Mouse (Mus musculus) megakaryocyte-erythroid progenitor cell, adult 5-6 weeks (primary cell): ENCODE measurements around the gene Neurl3. TPM values are rescaled to one million over a fixed set of nuclear protein-coding genes. Genes with fewer than 3 reads are reported as not detected.

Source experiments
- ATAC-seq: replicated peaks from 2 replicates; pipeline ENCODE4 v1.8.0; 2016; ENCODE audit warnings: mild to moderate bottlenecking, inconsistent platforms; ENCODE audit not compliant: severe bottlenecking, poor library complexity, low FRiP score, low TSS enrichment
- total RNA-seq, 2 experiments: library from RNA; stranded (forward) in 1 of 2; stranded (reverse) in 1 of 2; fragments of 200-1000, 215-1000 nt in 1 of 2; fragments of >200 nt in 1 of 2; fragmentation: Nextera tagmentation in 1 of 2; gene quantifications; 2 replicates each; pipeline ENCODE4 v1.2.3; 2014 to 2017

The Neurl3 gene
- total RNA-seq, 2 experiments from 2014 or later = 5.5 to 7.4 TPM

- ATAC-seq = 0 out of 2 replicates have a peak, but pooled peaks have one; percentile 44
These were observed 39.3 kb downstream of the Neurl3 start for GRCm38 (mm10) chr1:36235057-36235639.

- ATAC-seq = no peak
These were observed 41.3 kb downstream of the Neurl3 start for GRCm38 (mm10) chr1:36233218-36233617.

GRCm38 (mm10) chr1:36230919-36231705, 43.4 kb downstream of the Neurl3 start:
- no peak for ATAC-seq

GRCm38 (mm10) chr1:36228461-36228860, 46.0 kb downstream of the Neurl3 start:
- no peak for ATAC-seq

GRCm38 (mm10) chr1:36224648-36225047, 49.8 kb downstream of the Neurl3 start:
- ATAC-seq = no peak

Other genes with a start within 250 kb of the Neurl3 start
- gene Hs6st1, start 206.3 kb downstream of the Neurl3 start, total RNA-seq (2014; fragmentation: Nextera tagmentation) = 50.8 and 62.3 TPM in 2 replicates
- gene Hs6st1, start 206.3 kb downstream of the Neurl3 start, total RNA-seq (2017) = 18.3 and 30.2 TPM in 2 replicates
- 48.7 and 55.4 TPM in 2 replicates for gene Uggt1, start 30.0 kb downstream of the Neurl3 start, total RNA-seq (2014; fragmentation: Nextera tagmentation)
- 54.7 and 89.5 TPM in 2 replicates for gene Uggt1, start 30.0 kb downstream of the Neurl3 start, total RNA-seq (2017)
- 6.0 and 7.6 TPM in 2 replicates for gene Arid5a, start 33.1 kb upstream of the Neurl3 start, total RNA-seq (2014; fragmentation: Nextera tagmentation)
- gene Arid5a, start 33.1 kb upstream of the Neurl3 start, total RNA-seq (2017) = 3.2 and 4.3 TPM in 2 replicates
- gene Kansl3, start 94.5 kb upstream of the Neurl3 start, total RNA-seq (2014; fragmentation: Nextera tagmentation) = 42.5 and 46.3 TPM in 2 replicates
- 24.6 and 50.0 TPM in 2 replicates for gene Kansl3, start 94.5 kb upstream of the Neurl3 start, total RNA-seq (2017)
- not detected in 2 replicates for gene Fer1l5, start 97.6 kb upstream of the Neurl3 start, total RNA-seq (2014; fragmentation: Nextera tagmentation)
- gene Fer1l5, start 97.6 kb upstream of the Neurl3 start, total RNA-seq (2017) = not detected in 2 replicates
- 9.3 and 13.5 TPM in 2 replicates for gene Lman2l, start 170.6 kb upstream of the Neurl3 start, total RNA-seq (2014; fragmentation: Nextera tagmentation)
- gene Lman2l, start 170.6 kb upstream of the Neurl3 start, total RNA-seq (2017) = 1.8 and 7.4 TPM in 2 replicates
- gene Cnnm4, start 196.9 kb upstream of the Neurl3 start, total RNA-seq (2014; fragmentation: Nextera tagmentation) = 2.7 and 3.3 TPM in 2 replicates
- gene Cnnm4, start 196.9 kb upstream of the Neurl3 start, total RNA-seq (2017) = 2.6 and 3.0 TPM in 2 replicates
- 12.6 and 15.9 TPM in 2 replicates for gene Cnnm3, start 237.2 kb upstream of the Neurl3 start, total RNA-seq (2014; fragmentation: Nextera tagmentation)
- gene Cnnm3, start 237.2 kb upstream of the Neurl3 start, total RNA-seq (2017) = 8.3 and 8.8 TPM in 2 replicates